Mouse (Mus musculus): ENCODE measurements around the gene Tep1.
"Not testable (repeated sequence)": the region's sequence is repeated elsewhere in the genome, so short reads cannot be mapped to it uniquely, and the experiment has no call there.

Gene Tep1

GRCm38 (mm10) chr14:50869889-50870804 is at the start of gene Tep1:
Tep1 (minus strand) TSS chr14:50870560.
- peak; percentile 66 to 89 for DNase-seq

- DNase-seq = no peak
These were observed 41.0 kb upstream of the Tep1 start for GRCm38 (mm10) chr14:50911356-50911755.

GRCm38 (mm10) chr14:50908126-50908525 is 37.8 kb upstream of the Tep1 start:
- no peak for DNase-seq

DNA sequence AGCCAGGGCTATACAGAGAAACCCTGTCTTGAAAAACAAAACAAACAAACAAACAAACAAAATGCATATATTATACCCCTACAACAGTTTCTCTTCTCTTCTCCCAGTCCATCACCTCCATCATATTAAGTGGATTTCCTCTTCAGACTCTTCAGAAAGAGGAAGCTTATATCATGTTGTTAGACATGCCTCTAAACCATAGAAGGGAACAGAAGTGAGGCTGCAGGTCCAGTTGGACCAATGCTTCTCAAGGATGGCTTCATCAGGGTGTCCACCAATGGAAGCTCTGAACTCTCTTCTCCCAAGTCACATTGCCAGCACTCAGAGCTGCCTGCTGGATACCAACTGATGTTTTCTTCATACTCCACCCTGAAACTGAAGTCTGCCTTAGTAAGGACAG is 35.0 kb upstream of the Tep1 start:
- not testable (repeated sequence) for DNase-seq

- no peak for DNase-seq
These were observed 34.4 kb upstream of the Tep1 start for GRCm38 (mm10) chr14:50904828-50905129.

DNA sequence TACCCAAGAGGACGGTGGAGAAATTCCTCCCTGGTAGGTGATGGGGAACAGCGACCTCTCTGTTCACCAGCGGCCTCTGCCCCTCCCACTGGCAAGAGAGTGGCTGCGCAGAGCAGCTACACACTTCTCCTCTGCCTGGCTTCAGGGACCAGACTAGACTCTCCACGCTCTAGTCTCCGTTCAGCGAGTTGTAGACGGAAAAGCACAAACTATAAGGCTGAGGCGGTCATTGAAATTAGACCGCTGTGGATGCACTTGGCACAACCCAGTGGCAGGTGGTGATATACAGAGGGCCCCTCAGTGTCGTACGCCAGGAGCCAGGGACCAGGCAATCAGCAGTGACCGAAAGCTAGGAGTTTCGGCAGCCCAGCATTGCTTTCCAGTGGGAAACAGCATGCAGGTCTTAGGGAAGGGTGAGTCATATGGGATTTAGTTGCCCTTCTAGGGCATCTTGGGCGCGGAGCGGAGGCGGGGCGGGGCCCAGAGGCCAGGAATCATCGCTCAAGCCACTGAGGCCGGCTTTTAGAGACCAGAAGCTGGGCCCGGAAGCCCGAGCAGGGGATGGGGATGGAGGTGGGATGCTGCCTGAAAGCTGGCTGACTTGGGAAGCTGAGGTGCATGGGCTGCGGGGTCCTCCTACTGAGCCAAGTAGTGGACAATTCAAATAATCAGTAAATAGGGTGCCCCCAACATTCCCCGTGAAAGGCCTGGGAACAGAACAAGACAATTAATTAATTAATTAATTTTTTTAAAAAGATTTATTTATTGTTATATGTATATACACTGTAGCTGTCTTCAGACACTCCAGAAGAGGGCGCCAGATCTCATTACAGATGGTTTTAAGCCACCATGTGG is 33.8 kb upstream of the Tep1 start:
- DNase-seq = peak; percentile 40 to 63

DNA sequence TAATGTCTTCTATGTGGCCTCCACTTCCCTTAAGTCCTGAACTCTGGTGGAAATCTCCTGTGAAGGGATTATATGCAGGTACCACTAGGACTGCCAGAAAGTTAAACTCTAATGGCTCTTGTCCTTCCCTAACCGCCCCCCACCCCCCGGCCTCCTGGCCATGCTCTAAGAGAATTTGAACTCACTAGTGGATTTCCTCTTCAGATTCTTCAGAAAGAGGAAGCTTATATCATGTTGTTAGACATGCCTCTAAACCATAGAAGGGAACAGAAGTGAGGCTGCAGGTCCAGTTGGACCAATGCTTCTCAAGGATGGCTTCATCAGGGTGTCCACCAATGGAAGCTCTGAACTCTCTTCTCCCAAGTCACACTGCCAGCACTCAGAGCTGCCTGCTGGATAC is 27.6 kb upstream of the Tep1 start:
- not testable (repeated sequence) for DNase-seq

- DNase-seq = no peak
These were observed 27.0 kb upstream of the Tep1 start, which contains the start of gene Klhl33 for GRCm38 (mm10) chr14:50897374-50897765. Klhl33 (minus strand) TSS chr14:50897507.

DNA sequence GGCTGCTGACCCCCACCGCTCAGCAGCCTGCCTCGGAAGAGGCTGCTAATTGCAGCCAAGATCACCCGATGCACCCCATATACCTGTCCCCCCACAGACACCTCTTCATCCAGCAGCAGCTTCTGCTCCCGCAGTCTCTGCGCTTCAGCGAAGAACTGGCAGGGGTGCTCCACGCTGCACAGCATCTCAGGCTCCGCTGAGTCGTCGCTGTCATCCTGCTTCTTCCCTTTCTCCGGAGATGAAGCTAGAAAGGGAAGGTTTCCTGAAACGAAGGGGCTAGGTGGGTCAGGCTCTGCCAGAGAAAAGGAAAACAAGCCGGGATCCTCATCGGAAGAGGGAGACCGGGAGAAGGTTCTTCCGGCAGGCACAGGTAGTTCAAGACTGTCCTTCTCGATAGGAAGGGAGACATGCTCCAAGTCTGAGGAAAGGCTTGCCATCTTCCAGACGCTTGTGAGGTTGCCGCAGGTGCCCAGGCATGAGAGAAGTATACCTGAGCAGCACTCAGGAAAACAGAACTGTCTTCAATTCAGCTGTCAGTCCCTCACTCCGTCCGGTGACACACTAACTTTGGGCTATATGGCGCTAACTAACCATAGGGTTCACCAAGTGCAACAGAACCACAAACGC is 26.5 kb upstream of the Tep1 start:
- no peak for DNase-seq

GRCm38 (mm10) chr14:50895985-50896746 is 25.8 kb upstream of the Tep1 start:
- peak; percentile 57 to 59 for DNase-seq

GRCm38 (mm10) chr14:50895407-50895806 is 25.0 kb upstream of the Tep1 start:
- DNase-seq = no peak

GRCm38 (mm10) chr14:50892541-50893459 is 22.4 kb upstream of the Tep1 start:
- DNase-seq = peak in 1 of 2 experiments; percentile 18

DNA sequence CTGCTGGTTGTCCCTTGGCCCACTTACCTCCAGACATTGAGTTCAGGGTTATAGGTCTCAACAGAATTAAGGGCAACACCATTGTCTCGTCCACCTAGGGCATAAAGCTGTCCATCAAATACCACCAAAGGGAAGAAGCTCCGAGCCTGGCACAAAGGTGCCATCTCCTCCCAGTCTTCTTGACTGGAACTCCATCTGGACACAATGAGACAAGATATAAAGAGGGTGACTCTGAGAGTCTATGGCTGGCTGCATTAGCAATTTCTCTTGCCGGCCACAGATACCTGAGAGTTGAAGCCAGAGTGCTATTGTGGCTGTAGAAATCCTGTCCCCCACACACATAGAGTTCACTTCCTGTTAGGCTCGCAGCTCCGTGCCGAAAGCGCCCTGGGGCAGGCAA is 21.7 kb upstream of the Tep1 start:
- no peak for DNase-seq

DNA sequence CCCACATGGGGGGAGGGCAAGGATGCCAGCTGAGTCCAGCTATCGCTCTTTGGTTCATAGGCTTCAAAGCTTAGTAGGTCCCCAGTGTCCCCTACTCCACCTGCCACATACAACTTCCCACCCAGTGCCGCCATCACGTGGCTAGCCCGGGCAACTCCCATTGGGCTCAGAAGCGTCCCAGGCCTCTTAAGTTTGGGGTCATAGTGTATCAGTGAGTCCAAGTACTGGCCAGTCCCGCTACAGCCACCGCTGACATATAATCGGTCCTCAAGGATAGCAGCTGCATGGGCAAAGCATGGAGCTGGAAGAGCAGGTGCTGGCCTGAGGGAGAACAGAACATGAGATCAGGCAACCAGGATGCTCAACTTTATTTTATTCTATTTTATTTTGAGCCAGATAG is 21.3 kb upstream of the Tep1 start:
- DNase-seq = no peak

- DNase-seq = no peak
These were observed 6.0 kb upstream of the Tep1 start for GRCm38 (mm10) chr14:50876236-50876950.

- DNase-seq = no peak
These were observed 5.4 kb upstream of the Tep1 start for GRCm38 (mm10) chr14:50875591-50876230.

GRCm38 (mm10) chr14:50875175-50875574 is 4.8 kb upstream of the Tep1 start:
- no peak for DNase-seq

GRCm38 (mm10) chr14:50871284-50871683 is 924 bp upstream of the Tep1 start:
- DNase-seq = no peak

GRCm38 (mm10) chr14:50870805-50871143 is 414 bp upstream of the Tep1 start:
- no peak for DNase-seq

- DNase-seq = no peak
These were observed 1.7 kb downstream of the Tep1 start for GRCm38 (mm10) chr14:50868656-50869055.

Measured in kidney, postnatal 25 days (tissue).